Mouse (Mus musculus) CD4-positive, CD25-positive, alpha-beta regulatory T cell, adult 4 months (primary cell): Measurements from ENCODE around the gene Sptlc2. TPM values are rescaled to one million over a fixed set of nuclear protein-coding genes. Genes with fewer than 3 reads are reported as not detected.
"Not testable (repeated sequence)": the region's sequence is repeated elsewhere in the genome, so short reads cannot be mapped to it uniquely, and the experiment has no call there.

Experiments
- ATAC-seq: one replicate; pipeline ENCODE4 v1.8.0; 2017
- polyA plus RNA-seq, 2 experiments: library from polyadenylated mRNA; unstranded; fragments of 100-300 nt; shearing (Covaris generic); gene quantifications; one replicate each; pipeline ENCODE4 v1.2.1; 2017

Sptlc2 gene
- polyA plus RNA-seq, 2 experiments from 2014 or later = 56.8 to 71.9 TPM

DNA sequence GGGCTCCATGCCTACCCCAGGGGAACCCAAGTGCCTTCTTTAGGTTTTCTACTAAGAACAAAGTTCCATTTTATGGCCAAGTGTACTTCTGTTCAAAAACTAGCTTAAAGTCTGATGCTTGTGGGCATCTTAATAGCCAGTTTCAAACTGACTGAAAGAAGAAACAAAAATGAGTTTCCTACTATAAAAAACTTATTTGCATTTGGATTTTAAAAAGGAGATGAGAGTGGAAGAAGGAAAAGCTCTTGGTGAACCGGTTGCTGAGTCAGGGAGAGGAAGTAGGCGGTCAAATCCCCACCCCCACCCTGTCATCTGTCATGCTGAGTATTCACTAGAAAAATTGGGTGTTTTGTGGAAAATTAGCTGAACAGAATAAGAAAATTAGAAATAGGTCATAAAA is 57.9 kb downstream of the Sptlc2 start:
- no peak for ATAC-seq

DNA sequence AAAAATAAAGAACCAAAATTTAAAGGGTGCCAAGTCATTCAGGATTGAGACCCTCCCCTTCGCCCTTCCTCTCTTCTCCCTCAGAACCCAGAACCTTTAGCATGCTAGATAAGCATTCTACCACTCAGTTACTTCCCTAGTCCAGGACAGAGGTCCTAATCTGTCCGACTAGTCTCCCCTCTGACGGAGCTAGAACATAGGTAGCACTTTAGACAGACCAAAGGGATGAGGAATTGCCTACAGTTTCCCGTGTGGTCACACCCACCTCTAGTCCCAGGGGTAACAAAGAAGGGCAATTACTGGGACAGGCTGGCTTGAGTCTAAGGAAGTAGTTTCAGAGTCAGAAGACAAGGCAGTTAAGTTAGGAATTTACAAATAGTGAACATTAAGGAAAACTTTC is 60.1 kb downstream of the Sptlc2 start:
- ATAC-seq = no peak

GRCm38 (mm10) chr12:87327610-87328009 is 60.5 kb downstream of the Sptlc2 start:
- no peak for ATAC-seq

DNA sequence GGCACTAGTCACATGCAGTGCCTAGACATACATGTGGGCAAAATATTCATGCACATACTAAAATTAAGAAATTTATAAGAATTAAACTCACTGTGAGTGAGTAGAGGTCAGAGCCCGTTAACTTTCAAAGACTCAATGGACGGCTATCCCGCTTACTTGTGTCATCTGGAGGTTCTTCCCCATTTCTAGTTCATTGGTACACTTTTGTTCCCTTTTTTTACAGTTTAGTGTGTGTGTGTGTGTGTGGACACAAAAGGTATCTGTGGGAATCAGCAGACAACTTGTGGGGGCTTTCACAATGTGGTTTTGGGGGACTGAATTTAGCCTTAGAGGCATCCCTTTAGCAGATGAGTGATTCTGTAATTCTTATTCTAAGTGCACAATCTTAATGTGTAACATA is 62.7 kb downstream of the Sptlc2 start:
- ATAC-seq = no peak

- ATAC-seq = no peak
Measured at GRCm38 (mm10) chr12:87319229-87319628, 68.9 kb downstream of the Sptlc2 start.

- no peak for ATAC-seq
Measured at GRCm38 (mm10) chr12:87317951-87318350, 70.2 kb downstream of the Sptlc2 start.

GRCm38 (mm10) chr12:87313098-87313497 is 75.1 kb downstream of the Sptlc2 start:
- ATAC-seq = no peak

- ATAC-seq = not testable (repeated sequence)
Measured at GRCm38 (mm10) chr12:87306584-87306844, 81.6 kb downstream of the Sptlc2 start.

GRCm38 (mm10) chr12:87305767-87306583 is 82.2 kb downstream of the Sptlc2 start:
- no peak for ATAC-seq

GRCm38 (mm10) chr12:87301189-87301588 is 87.0 kb downstream of the Sptlc2 start:
- no peak for ATAC-seq

DNA sequence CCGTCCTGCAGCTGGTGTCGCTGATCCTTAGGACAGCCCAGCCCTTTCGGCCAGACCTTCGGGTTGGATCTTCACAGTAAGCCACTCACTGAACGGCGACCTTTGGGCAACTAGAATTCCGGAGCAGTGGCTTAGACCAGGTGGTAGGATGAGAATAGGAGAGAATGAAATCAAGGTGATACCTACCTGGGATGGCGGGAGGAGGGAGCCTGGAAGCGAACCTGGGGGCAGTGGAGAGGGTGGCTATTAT is 87.8 kb downstream of the Sptlc2 start:
- no peak for ATAC-seq

DNA sequence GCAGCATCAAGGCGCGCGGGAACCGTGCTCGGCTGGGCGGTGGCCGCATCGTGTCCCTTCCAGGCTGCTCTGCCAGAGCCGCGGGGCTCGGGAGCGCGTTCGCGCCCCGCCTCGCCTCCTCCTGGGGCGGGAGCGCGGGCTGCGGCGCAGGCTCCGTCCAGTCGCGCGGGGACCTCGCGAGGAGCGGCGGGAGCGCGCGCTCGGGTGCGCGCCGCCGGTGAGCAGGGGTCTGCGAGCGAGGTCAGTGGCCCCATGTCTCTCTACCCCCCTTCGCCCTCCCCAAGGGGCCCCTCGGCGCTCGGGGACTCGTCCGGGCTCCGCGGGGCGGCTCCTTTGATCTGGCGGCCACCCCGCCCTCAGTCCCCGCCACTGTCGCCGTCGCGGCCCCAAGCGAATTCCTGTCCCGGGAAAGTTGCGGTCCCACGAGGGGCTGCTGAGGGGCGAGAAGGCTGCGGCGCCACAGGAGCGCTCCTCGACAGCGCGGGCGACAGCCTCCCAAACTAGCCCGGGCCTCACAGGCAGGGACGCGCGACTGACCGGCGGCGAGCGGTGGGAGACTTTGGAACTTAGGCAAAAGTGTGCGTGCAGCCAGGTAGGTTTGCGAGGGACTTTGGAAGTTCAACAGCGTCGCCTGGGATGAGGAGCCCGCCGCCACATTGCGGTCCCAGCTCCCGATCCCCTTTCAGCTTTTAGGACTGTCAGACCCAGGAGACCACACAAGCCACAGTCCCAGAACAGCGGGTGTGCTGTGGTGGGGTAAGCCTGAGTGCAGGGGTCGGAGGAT is 88.3 kb downstream of the Sptlc2 start, which contains the start of gene Ism2:
Ism2 (minus strand) TSS at position 49 of the 784 bp plus-strand sequence.
- no peak for ATAC-seq

- ATAC-seq = no peak
Measured at GRCm38 (mm10) chr12:87299037-87299656, 89.0 kb downstream of the Sptlc2 start.

GRCm38 (mm10) chr12:87293934-87294333 is 94.2 kb downstream of the Sptlc2 start:
- ATAC-seq = no peak

DNA sequence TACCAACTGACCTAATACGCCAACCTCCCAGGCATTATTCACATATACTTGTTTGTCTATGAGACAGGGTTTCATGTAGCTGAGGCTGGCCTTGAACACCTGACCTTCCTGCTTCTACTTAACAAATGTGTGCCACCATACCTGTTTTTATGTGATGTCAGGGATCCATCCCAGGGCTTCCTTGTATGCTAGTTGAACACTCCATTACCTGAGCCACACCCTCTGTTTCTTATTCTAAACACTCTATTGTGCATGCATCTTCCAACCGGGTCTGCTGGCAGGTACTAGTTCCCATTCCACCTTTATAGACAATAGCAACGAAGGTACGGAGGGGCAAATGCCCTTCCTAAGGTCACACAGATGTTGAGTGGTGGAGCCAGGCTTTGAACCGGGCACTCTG is 99.1 kb downstream of the Sptlc2 start:
- no peak for ATAC-seq

DNA sequence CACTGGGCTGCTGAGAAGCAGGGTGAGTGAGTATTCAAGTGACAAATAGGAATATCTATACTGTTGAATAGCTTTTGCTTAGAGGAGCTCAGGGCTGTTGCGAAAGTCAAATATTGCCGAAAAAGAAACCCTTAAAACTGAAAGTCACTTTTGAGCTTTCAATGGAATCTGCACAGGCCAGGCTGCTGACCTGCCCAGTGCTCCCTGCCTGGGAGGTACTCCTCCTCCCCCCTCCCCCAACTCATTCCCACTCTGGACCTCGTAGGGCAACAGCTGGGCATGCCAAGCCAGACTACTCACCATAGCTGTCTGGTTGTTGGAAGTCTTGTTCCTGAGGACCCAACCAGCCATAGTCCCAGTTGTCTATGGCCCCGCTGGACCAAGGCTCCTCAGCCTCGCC is 103.4 kb downstream of the Sptlc2 start:
- ATAC-seq = no peak

DNA sequence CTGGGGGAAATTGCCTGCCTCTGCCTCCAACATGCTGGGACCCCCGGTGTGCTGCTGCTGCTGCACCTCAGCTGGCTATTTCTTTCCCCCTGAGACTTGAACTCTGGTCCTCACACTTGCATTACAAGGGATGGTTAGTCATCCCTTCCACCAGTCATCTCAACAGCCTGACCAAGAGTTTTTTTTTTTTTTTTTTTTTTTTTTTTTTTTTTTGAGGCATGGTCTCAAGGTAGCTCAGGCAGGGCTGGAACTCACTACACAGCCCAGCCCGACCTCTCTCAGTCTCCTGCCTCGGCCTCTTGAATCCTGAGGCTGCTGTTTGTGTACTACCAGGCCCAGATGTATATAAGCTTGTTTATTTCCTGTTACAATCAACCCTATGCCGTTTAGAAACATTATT is 103.9 kb downstream of the Sptlc2 start:
- no peak for ATAC-seq

DNA sequence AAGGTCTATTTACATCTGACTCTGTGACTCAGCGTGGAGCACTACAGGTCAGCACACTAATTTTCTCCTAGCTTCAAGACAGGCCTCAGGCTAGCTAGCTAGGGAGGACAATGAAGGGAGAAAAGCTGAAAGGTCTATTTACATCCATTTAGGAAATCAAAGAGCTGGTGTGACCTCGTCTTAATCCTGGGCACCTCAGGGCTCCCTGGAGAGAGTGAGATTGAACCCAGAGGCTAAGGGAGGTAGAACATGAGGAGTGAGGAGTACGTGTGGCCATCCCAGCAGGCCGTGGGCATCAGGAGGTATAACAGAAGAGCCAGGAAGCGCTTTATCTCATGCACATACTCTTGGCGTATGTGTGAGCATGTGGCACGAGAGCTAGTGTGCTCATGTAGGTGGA is 104.4 kb downstream of the Sptlc2 start:
- no peak for ATAC-seq

DNA sequence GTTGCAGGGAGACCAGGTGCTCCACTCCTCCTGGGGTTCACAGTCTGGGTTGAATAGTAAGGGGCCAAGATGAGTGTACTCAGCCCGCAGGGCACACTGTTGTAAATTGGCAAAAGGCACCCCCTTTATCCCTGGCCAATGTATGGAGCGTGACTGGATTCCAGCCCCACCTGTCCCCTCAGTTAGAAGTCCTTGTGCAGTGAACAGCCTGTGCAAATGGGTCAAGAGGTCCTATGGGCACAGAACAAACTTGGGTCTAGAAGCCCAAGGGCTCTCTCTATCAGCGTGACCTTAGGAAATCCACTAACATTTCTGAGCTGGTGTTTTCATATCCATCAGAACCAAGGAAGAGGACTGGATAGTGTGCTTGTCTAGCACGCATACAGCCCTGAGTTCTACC is 105.4 kb downstream of the Sptlc2 start:
- no peak for ATAC-seq

DNA sequence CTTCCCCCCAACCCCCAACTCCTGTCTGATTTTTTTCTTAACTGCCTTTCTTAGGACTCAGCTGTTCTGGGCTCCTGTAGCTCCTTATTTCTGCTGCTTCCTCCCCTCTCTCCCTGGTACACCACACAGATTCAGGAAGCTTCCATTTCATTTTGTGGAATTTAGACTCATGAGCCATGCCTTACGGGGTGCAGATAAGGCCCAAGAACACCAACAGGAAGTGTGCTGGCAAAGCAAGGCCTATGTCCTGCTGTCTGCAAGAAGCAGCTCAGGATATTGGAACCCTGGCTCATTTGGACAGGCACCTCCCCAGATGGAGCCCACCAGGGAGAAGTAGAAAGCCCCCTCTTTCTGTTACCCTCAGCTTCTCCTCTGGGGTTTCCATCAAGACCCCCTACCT is 106.4 kb downstream of the Sptlc2 start:
- ATAC-seq = no peak

GRCm38 (mm10) chr12:87279879-87280278 is 108.3 kb downstream of the Sptlc2 start:
- ATAC-seq = no peak

GRCm38 (mm10) chr12:87279350-87279749 is 108.8 kb downstream of the Sptlc2 start:
- ATAC-seq = no peak

DNA sequence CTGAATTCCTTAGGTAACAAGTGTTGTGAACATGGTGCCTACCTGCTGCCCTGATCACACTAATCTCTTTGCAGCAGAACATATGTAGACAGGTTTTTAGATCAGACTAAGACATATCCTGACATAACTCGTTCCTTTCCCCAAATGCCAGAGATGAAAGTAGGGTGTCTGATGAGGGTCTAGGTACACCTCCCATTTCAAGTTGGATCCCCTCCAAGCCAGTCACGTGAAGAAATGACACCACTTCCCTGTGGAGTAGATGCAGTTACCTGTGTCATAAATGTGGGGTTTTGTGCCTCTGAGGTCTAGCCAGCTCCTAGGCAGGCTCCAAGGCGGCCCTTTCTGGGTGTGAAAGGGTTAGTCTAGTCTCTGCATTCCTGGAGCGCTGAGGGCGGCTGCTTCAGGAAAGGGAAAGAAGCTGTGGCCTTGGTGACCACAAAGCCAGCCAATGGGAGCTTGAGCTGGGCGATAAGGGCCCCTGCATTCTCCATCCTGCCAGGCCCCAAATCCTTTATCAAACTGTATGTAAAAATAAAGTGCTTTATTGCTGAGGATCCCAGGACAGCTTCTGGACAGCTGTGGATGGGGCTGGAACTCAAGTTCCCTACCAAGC is 109.9 kb downstream of the Sptlc2 start:
- ATAC-seq = no peak

GRCm38 (mm10) chr12:87277251-87277650 is 110.9 kb downstream of the Sptlc2 start:
- not testable (repeated sequence) for ATAC-seq
